In genomic region chr16:87604883-87605282, GRCm38 (mm10) we compare ENCODE assay signal across 30 mouse cellular contexts. TPM values are rescaled to one million over a fixed set of nuclear protein-coding genes. Genes with fewer than 3 reads are reported as not detected.
DNase-seq lines count a peak whose midpoint lies in the region; ATAC-seq and TF ChIP-seq lines count a peak whose summit lies in the region.
"Had no signal": no experiment of that assay in that cellular context is flagged by ENCODE, and none has a peak within 500 bp of the region (broad histone marks: within the 10 kb centered on the region; RNA-seq: fewer than 3 reads in every experiment).

No protein-coding gene starts in this region.

- H3K4me1 ChIP-seq in MEL (ENCODE audit: control insufficient read depth in 1 of 2, insufficient read depth in 2 of 2, low read length in 2 of 2), result no peaks in the 10 kb centered on the region
- H3K4me1 ChIP-seq: heart, embryonic 15.5 days; hindbrain, embryonic 12.5 days; limb, embryonic 12.5 days; lung, embryonic 15.5 days; midbrain, embryonic 13.5 days; neural tube, embryonic 13.5 days had no signal

- no peaks in the 10 kb centered on the region for H3K79me2 ChIP-seq in MEL (ENCODE audit: control insufficient read depth, insufficient read depth, low read length, poor library complexity)

- DNase-seq in thymus, postnatal 0 days (ENCODE audit: low spot score), result peak; percentile 29
- DNase-seq in thymus, postnatal 36 days, result no peak
- peak; percentile 8 for DNase-seq in MEL (ENCODE audit: low read depth, low spot score)
- no peak for DNase-seq in left cerebral cortex, adult 9 months (ENCODE audit: low spot score in 2 of 2)
- no peak for DNase-seq in spleen, postnatal 10 days (ENCODE audit: low spot score in 2 of 2)
- DNase-seq in lung, postnatal 25 days (ENCODE audit: low spot score), result no peak
- DNase-seq: adrenal gland, postnatal 25 days; cerebellum, adult 18-20 months; cerebellum, postnatal 10 days; forebrain, postnatal 0 days; gastrocnemius, postnatal 10 days; kidney, adult 11 months; kidney, postnatal 25 days; lung, postnatal 36 days had no signal

- no peaks in the 10 kb centered on the region for H3K9me3 ChIP-seq in MEL (replicated peaks; ENCODE audit: insufficient read depth, low read length)
- H3K9me3 ChIP-seq: heart, embryonic 15.5 days; hindbrain, embryonic 12.5 days; kidney, embryonic 15.5 days; limb, embryonic 12.5 days; lung, embryonic 15.5 days; midbrain, embryonic 13.5 days; neural tube, embryonic 13.5 days; stomach, embryonic 15.5 days had no signal

- H3K27ac ChIP-seq in MEL (ENCODE audit: control insufficient read depth, low read depth, low read length), result no peak overlapping the region
- H3K27ac ChIP-seq: heart, embryonic 15.5 days; hindbrain, embryonic 12.5 days; hindbrain, postnatal 0 days; kidney, embryonic 15.5 days; limb, embryonic 12.5 days; lung, embryonic 15.5 days; midbrain, embryonic 13.5 days; neural tube, embryonic 13.5 days; stomach, embryonic 15.5 days had no signal

- TF ChIP-seq CTCF in MEL (IDR thresholded peaks at IDR 0.05 in 2 of 3, conservative IDR thresholded peaks at IDR 0.05 in 1 of 3; ENCODE audit: control insufficient read depth in 1 of 3, insufficient read depth in 1 of 3, low read depth in 2 of 3, low read length in 3 of 3, poor library complexity in 1 of 3, severe bottlenecking in 1 of 3), result no peak

- peak; percentile 25 for ATAC-seq in inflammation-experienced regulatory T-cells, adult 6 months
- ATAC-seq: forebrain, postnatal 0 days; hindbrain, postnatal 0 days; midbrain, embryonic 13.5 days; Patski had no signal

- no peaks in the 10 kb centered on the region for H3K27me3 ChIP-seq in MEL (ENCODE audit: control insufficient read depth in 1 of 2, insufficient read depth in 2 of 2, low read length in 2 of 2)
- H3K27me3 ChIP-seq: CH12.LX; heart, embryonic 15.5 days; hindbrain, embryonic 12.5 days; kidney, embryonic 15.5 days; limb, embryonic 12.5 days; lung, embryonic 15.5 days; midbrain, embryonic 13.5 days; neural tube, embryonic 13.5 days; Patski; stomach, embryonic 15.5 days had no signal

- H3K9ac ChIP-seq in MEL (ENCODE audit: control insufficient read depth, low read depth, low read length, poor library complexity, severe bottlenecking), result no peak overlapping the region
- H3K9ac ChIP-seq: forebrain, postnatal 0 days; heart, embryonic 15.5 days; hindbrain, embryonic 12.5 days; kidney, embryonic 15.5 days; limb, embryonic 12.5 days; lung, embryonic 15.5 days; midbrain, embryonic 13.5 days; neural tube, embryonic 13.5 days; stomach, embryonic 15.5 days had no signal

- H3K36me3 ChIP-seq in MEL (ENCODE audit: control insufficient read depth in 1 of 2, insufficient read depth in 2 of 2, low read length in 2 of 2), result no peaks in the 10 kb centered on the region
- H3K36me3 ChIP-seq: heart, embryonic 15.5 days; hindbrain, embryonic 12.5 days; kidney, embryonic 15.5 days; limb, embryonic 12.5 days; lung, embryonic 15.5 days; midbrain, embryonic 13.5 days; neural tube, embryonic 13.5 days; stomach, embryonic 15.5 days had no signal

- no peak overlapping the region for H3K4me3 ChIP-seq in MEL (ENCODE audit: control insufficient read depth in 1 of 2, insufficient read depth in 1 of 2, low read depth in 2 of 2, low read length in 2 of 2)
- H3K4me3 ChIP-seq: erythroblast, embryonic 14.5 days; heart, embryonic 15.5 days; hindbrain, embryonic 12.5 days; kidney, embryonic 15.5 days; limb, embryonic 12.5 days; lung, embryonic 15.5 days; midbrain, embryonic 13.5 days; neural tube, embryonic 13.5 days; stomach, embryonic 15.5 days had no signal

- no peak for TF ChIP-seq RAD21 in MEL (IDR thresholded peaks at IDR 0.05; ENCODE audit: low read depth, low read length)

- TF ChIP-seq EP300 in MEL (IDR thresholded peaks at IDR 0.05; ENCODE audit: low read depth in 1 of 2, low read length in 2 of 2), result no peak

- no peak for TF ChIP-seq POLR2A in MEL (IDR thresholded peaks at IDR 0.05; ENCODE audit: control insufficient read depth in 1 of 2, insufficient read depth in 1 of 2, low read depth in 1 of 2, low read length in 2 of 2, poor library complexity in 1 of 2)

TF ChIP-seq in MEL, 35 proteins besides CTCF, POLR2A, EP300 and RAD21:
- TF ChIP-seq TAL1 (IDR thresholded peaks at IDR 0.05; ENCODE audit: low read length) (no peak), GABPA (IDR thresholded peaks at IDR 0.05; ENCODE audit: low read depth, low read length) (no peak), KAT2A (conservative IDR thresholded peaks at IDR 0.05; ENCODE audit: low read depth, low read length) (no peak), CHD1 (IDR thresholded peaks at IDR 0.05; ENCODE audit: low read depth, low read length) (no peak), SIN3A (IDR thresholded peaks at IDR 0.05; ENCODE audit: low read length) (no peak), RCOR1 (IDR thresholded peaks at IDR 0.05; ENCODE audit: low read depth, low read length) (no peak), POLR2AphosphoS5 (IDR thresholded peaks at IDR 0.05; ENCODE audit: borderline replicate concordance, low read depth, low read length) (no peak), CHD2 (IDR thresholded peaks at IDR 0.05; ENCODE audit: low read length) (no peak), TCF12 (IDR thresholded peaks at IDR 0.05; ENCODE audit: low read depth, low read length) (no peak), NELFE (IDR thresholded peaks at IDR 0.05; ENCODE audit: low read depth, low read length) (no peak), MYB (IDR thresholded peaks at IDR 0.05; ENCODE audit: low read depth, low read length) (no peak), ZMIZ1 (IDR thresholded peaks at IDR 0.05; ENCODE audit: low read depth, low read length) (no peak), USF1 (IDR thresholded peaks at IDR 0.05; ENCODE audit: low read depth, low read length) (no peak)

RNA-seq across cellular contexts. Expression of gene Map3k7cl, which starts 51.8 kb away (rescaled TPM):
- 0.77 and 0.81 TPM in 2 replicates for polyA plus RNA-seq in thymus, postnatal 0 days (2015; fragmentation: Nextera tagmentation; extraction: Ambion mirVana)
- total RNA-seq in MEL (2012; rRNA removed), result not detected in 2 replicates
- not detected for polyA plus RNA-seq in MEL (2012; ENCODE audit: insufficient read depth in 1 of 2, insufficient read length in 2 of 2, low read depth in 1 of 2, low replicate concordance in 2 of 2, missing spikeins in 1 of 2)
- polyA plus RNA-seq in inflammation-experienced regulatory T-cells, adult 6 months (2017; shearing (Covaris generic)), result not detected
- total RNA-seq: ES-E14; forebrain, postnatal 0 days; liver, adult 2 months; megakaryocyte-erythroid progenitor cell, adult 5-6 weeks had no signal
- polyA plus RNA-seq: erythroblast, embryonic 14.5 days; forebrain, postnatal 0 days; limb, embryonic 12.5 days; liver, adult 2 months; midbrain, embryonic 13.5 days; neural tube, embryonic 13.5 days had no signal

Comparison
In these comparisons a context has a peak if more than half of its experiments do, and no peak if none do; other contexts are left out.
1. DNase-seq: peak in thymus, postnatal 0 days (single experiment) and MEL (single experiment); none in thymus, postnatal 36 days (0 of 2), left cerebral cortex, adult 9 months (0 of 2), spleen, postnatal 10 days (0 of 2) and lung, postnatal 25 days (single experiment).